Mouse (Mus musculus): ENCODE measurements around the gene Ooep. TPM values are rescaled to one million over a fixed set of nuclear protein-coding genes. Genes with fewer than 3 reads are reported as not detected.
A peak's percentile ranks its signal among the peaks of the same experiment; 100 is the strongest.
"Not testable (repeated sequence)": the region's sequence is repeated elsewhere in the genome, so short reads cannot be mapped to it uniquely, and the experiment has no call there.

The Ooep gene
- polyA plus RNA-seq, 1 experiment from 2014 or later: 0.66 TPM

DNA sequence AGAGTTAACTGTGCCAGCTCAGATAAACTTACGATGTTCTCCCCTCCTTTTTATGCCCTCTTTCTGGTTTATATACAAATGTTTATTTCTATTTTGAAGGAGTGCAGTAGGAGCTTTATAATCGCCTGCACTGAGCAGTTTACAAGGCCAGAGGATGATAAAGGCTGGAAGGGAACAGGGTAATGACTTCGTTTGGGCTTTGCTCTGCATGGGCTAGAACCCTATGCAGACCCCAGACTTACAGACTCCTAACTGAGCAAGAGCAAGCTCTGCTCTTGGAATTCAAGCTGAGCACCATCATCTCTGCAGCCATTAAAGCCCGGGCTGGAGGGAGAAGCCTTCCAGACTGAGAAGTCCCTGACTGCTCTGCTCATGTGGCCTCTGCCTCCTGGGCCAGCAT is 33.3 kb downstream of the Ooep start:
- H3K4me2 ChIP-seq (ENCODE audit: low read length); H3K27ac ChIP-seq (replicated peaks in 1 of 2; ENCODE audit: control insufficient read depth in 1 of 2, insufficient read depth in 1 of 2, low read depth in 2 of 2, low read length in 2 of 2); H3K36me3 ChIP-seq (ENCODE audit: control insufficient read depth, insufficient read depth, low read length); H3K4me3 ChIP-seq (ENCODE audit: control insufficient read depth in 1 of 2, insufficient read depth in 1 of 2, low read depth in 1 of 2, low read length in 2 of 2); ATAC-seq (ENCODE audit: insufficient number of reproducible peaks, insufficient read depth, low FRiP score, low read depth); H3K9me3 ChIP-seq (ENCODE audit: control insufficient read depth, low read length); H3K9ac ChIP-seq (ENCODE audit: low read length); H3K27me3 ChIP-seq (ENCODE audit: control insufficient read depth, insufficient read depth, low read length); H3K4me1 ChIP-seq (ENCODE audit: control insufficient read depth in 2 of 2, insufficient read depth in 2 of 2, low read length in 2 of 2): not testable (repeated sequence)
- WGBS: 61% methylated on average over 3 of the region's 4 CpGs

GRCm38 (mm10) chr9:78343055-78343454 is 35.5 kb downstream of the Ooep start:
- H3K36me3 ChIP-seq (ENCODE audit: control insufficient read depth, insufficient read depth, low read length); H3K27me3 ChIP-seq (ENCODE audit: control insufficient read depth, insufficient read depth, low read length); H3K4me2 ChIP-seq (ENCODE audit: low read length); H3K4me1 ChIP-seq (ENCODE audit: control insufficient read depth in 2 of 2, insufficient read depth in 2 of 2, low read length in 2 of 2); H3K27ac ChIP-seq (replicated peaks in 1 of 2; ENCODE audit: control insufficient read depth in 1 of 2, insufficient read depth in 1 of 2, low read depth in 2 of 2, low read length in 2 of 2); H3K9me3 ChIP-seq (ENCODE audit: control insufficient read depth, low read length); ATAC-seq (ENCODE audit: insufficient number of reproducible peaks, insufficient read depth, low FRiP score, low read depth); H3K4me3 ChIP-seq (ENCODE audit: control insufficient read depth in 1 of 2, insufficient read depth in 1 of 2, low read depth in 1 of 2, low read length in 2 of 2); H3K9ac ChIP-seq (ENCODE audit: low read length): not testable (repeated sequence)
- 81% methylated on average over 9 of the region's 9 CpGs for WGBS

- not testable (repeated sequence) for H3K27me3 ChIP-seq (ENCODE audit: control insufficient read depth, insufficient read depth, low read length); ATAC-seq (ENCODE audit: insufficient number of reproducible peaks, insufficient read depth, low FRiP score, low read depth); H3K4me3 ChIP-seq (ENCODE audit: control insufficient read depth in 1 of 2, insufficient read depth in 1 of 2, low read depth in 1 of 2, low read length in 2 of 2); H3K9me3 ChIP-seq (ENCODE audit: control insufficient read depth, low read length); H3K36me3 ChIP-seq (ENCODE audit: control insufficient read depth, insufficient read depth, low read length); H3K4me2 ChIP-seq (ENCODE audit: low read length); H3K4me1 ChIP-seq (ENCODE audit: control insufficient read depth in 2 of 2, insufficient read depth in 2 of 2, low read length in 2 of 2); H3K27ac ChIP-seq (replicated peaks in 1 of 2; ENCODE audit: control insufficient read depth in 1 of 2, insufficient read depth in 1 of 2, low read depth in 2 of 2, low read length in 2 of 2); H3K9ac ChIP-seq (ENCODE audit: low read length)
- 77% methylated on average over 4 of the region's 4 CpGs for WGBS
These were observed 36.0 kb downstream of the Ooep start for GRCm38 (mm10) chr9:78342494-78342893.

- not testable (repeated sequence) for H3K27ac ChIP-seq (replicated peaks in 1 of 2; ENCODE audit: control insufficient read depth in 1 of 2, insufficient read depth in 1 of 2, low read depth in 2 of 2, low read length in 2 of 2); H3K4me3 ChIP-seq (ENCODE audit: control insufficient read depth in 1 of 2, insufficient read depth in 1 of 2, low read depth in 1 of 2, low read length in 2 of 2); H3K4me1 ChIP-seq (ENCODE audit: control insufficient read depth in 2 of 2, insufficient read depth in 2 of 2, low read length in 2 of 2); H3K9ac ChIP-seq (ENCODE audit: low read length); H3K36me3 ChIP-seq (ENCODE audit: control insufficient read depth, insufficient read depth, low read length); ATAC-seq (ENCODE audit: insufficient number of reproducible peaks, insufficient read depth, low FRiP score, low read depth); H3K4me2 ChIP-seq (ENCODE audit: low read length); H3K27me3 ChIP-seq (ENCODE audit: control insufficient read depth, insufficient read depth, low read length); H3K9me3 ChIP-seq (ENCODE audit: control insufficient read depth, low read length)
- 14% methylated on average over 8 of the region's 8 CpGs for WGBS
These were observed 38.2 kb downstream of the Ooep start for GRCm38 (mm10) chr9:78340324-78340723.

DNA sequence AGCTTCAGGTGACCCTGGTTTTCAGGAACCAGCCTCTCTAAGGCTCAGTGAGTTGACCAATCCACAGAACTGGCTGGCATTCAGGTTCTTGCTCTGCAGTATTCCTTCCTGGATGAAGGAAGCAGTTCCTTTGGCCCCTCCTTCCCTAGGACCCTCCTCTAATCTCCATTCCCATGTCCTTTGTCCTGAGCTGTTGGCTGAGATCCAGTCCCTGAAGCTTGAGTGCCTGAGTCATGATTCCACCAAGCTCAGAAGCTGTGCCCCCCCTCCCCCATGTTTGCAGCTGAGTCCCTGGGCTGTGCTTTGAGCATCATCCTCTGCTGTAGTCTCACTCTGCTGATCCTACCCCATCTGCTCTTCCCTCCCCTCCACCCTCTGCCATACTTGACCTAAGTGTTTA is 41.5 kb downstream of the Ooep start:
- H3K9ac ChIP-seq (ENCODE audit: low read length); H3K27me3 ChIP-seq (ENCODE audit: control insufficient read depth, insufficient read depth, low read length); H3K36me3 ChIP-seq (ENCODE audit: control insufficient read depth, insufficient read depth, low read length); H3K4me3 ChIP-seq (ENCODE audit: control insufficient read depth in 1 of 2, insufficient read depth in 1 of 2, low read depth in 1 of 2, low read length in 2 of 2); H3K4me2 ChIP-seq (ENCODE audit: low read length); H3K9me3 ChIP-seq (ENCODE audit: control insufficient read depth, low read length); H3K27ac ChIP-seq (replicated peaks in 1 of 2; ENCODE audit: control insufficient read depth in 1 of 2, insufficient read depth in 1 of 2, low read depth in 2 of 2, low read length in 2 of 2); H3K4me1 ChIP-seq (ENCODE audit: control insufficient read depth in 2 of 2, insufficient read depth in 2 of 2, low read length in 2 of 2): not testable (repeated sequence)
- ATAC-seq (ENCODE audit: insufficient number of reproducible peaks, insufficient read depth, low FRiP score, low read depth): peak; percentile 35; the same call in 1 of the 2 replicates

DNA sequence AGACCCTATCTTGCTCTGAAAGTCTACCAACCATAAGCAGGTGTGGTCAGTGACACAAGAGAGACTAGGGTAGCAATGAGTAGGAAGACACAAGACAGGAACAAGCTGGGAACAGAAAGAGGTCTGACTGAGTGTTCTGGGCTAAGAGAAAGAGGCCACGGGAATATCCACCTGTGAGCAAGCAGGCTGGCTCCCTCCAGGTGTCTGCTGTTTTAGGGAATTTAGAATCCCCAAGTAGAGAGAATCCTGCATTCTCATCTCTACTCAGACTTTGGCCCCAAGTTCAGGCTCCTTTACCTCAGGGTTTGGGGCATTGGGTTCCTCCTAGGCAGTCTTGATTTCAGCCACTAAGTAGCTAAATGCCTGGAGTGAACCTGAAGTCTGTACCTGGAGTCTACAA is 51.2 kb downstream of the Ooep start, which contains the start of gene Omt2b:
Gene Omt2b, plus strand, starts transcription at position 301 of the 400 bp plus-strand sequence.
- WGBS: 43% methylated on average over 1 of the region's 1 CpGs
- H3K4me1 ChIP-seq (ENCODE audit: control insufficient read depth in 2 of 2, insufficient read depth in 2 of 2, low read length in 2 of 2); H3K4me3 ChIP-seq (ENCODE audit: control insufficient read depth in 1 of 2, insufficient read depth in 1 of 2, low read depth in 1 of 2, low read length in 2 of 2); ATAC-seq (ENCODE audit: insufficient number of reproducible peaks, insufficient read depth, low FRiP score, low read depth); H3K4me2 ChIP-seq (ENCODE audit: low read length); H3K9me3 ChIP-seq (ENCODE audit: control insufficient read depth, low read length); H3K9ac ChIP-seq (ENCODE audit: low read length); H3K27me3 ChIP-seq (ENCODE audit: control insufficient read depth, insufficient read depth, low read length); H3K36me3 ChIP-seq (ENCODE audit: control insufficient read depth, insufficient read depth, low read length); H3K27ac ChIP-seq (replicated peaks in 1 of 2; ENCODE audit: control insufficient read depth in 1 of 2, insufficient read depth in 1 of 2, low read depth in 2 of 2, low read length in 2 of 2): not testable (repeated sequence)

Other genes with a start within 250 kb of the Ooep start
- 75.8 and 80.3 TPM in 2 replicates for gene Gsta4, start 196.0 kb downstream of the Ooep start, polyA plus RNA-seq (2014; fragmentation: Nextera tagmentation; extraction: Ambion mirVana)
- not detected in 2 replicates for gene Gsta1, start 148.1 kb downstream of the Ooep start, polyA plus RNA-seq (2014; fragmentation: Nextera tagmentation; extraction: Ambion mirVana)
- not detected in 2 replicates for gene Gm3776, start 121.6 kb downstream of the Ooep start, polyA plus RNA-seq (2014; fragmentation: Nextera tagmentation; extraction: Ambion mirVana)
- not detected in 2 replicates for gene Gm10639, start 88.8 kb downstream of the Ooep start, polyA plus RNA-seq (2014; fragmentation: Nextera tagmentation; extraction: Ambion mirVana)
- gene Omt2a, start 63.9 kb downstream of the Ooep start, polyA plus RNA-seq (2014; fragmentation: Nextera tagmentation; extraction: Ambion mirVana): not detected in 2 replicates
- gene Omt2b, start 51.1 kb downstream of the Ooep start, polyA plus RNA-seq (2014; fragmentation: Nextera tagmentation; extraction: Ambion mirVana): not detected in 2 replicates
- not detected in 2 replicates for gene Gsta2, start 22.9 kb downstream of the Ooep start, polyA plus RNA-seq (2014; fragmentation: Nextera tagmentation; extraction: Ambion mirVana)
- gene Dppa5a, start 10.5 kb downstream of the Ooep start, polyA plus RNA-seq (2014; fragmentation: Nextera tagmentation; extraction: Ambion mirVana): not detected in 2 replicates
- 0.08 and 0.30 TPM in 2 replicates for gene Ddx43, start 17.1 kb upstream of the Ooep start, polyA plus RNA-seq (2014; fragmentation: Nextera tagmentation; extraction: Ambion mirVana)
- 0.77 and 0.88 TPM in 2 replicates for gene Cgas, start 64.5 kb upstream of the Ooep start, polyA plus RNA-seq (2014; fragmentation: Nextera tagmentation; extraction: Ambion mirVana)
- gene Mto1, start 69.5 kb upstream of the Ooep start, polyA plus RNA-seq (2014; fragmentation: Nextera tagmentation; extraction: Ambion mirVana): 30.6 and 33.6 TPM in 2 replicates
- gene Gm17324, start 70.1 kb upstream of the Ooep start, polyA plus RNA-seq (2014; fragmentation: Nextera tagmentation; extraction: Ambion mirVana): 0.78 and 0.88 TPM in 2 replicates
- gene Eef1a1, start 110.4 kb upstream of the Ooep start, polyA plus RNA-seq (2014; fragmentation: Nextera tagmentation; extraction: Ambion mirVana): 3,749 and 4,011 TPM in 2 replicates
- 8.7 and 10.3 TPM in 2 replicates for gene Slc17a5, start 209.3 kb upstream of the Ooep start, polyA plus RNA-seq (2014; fragmentation: Nextera tagmentation; extraction: Ambion mirVana)
- gene Cd109, start 236.8 kb upstream of the Ooep start, polyA plus RNA-seq (2014; fragmentation: Nextera tagmentation; extraction: Ambion mirVana): 6.1 and 6.5 TPM in 2 replicates